Mouse (Mus musculus): ENCODE results near the gene Nek6. TPM values are rescaled to one million over a fixed set of nuclear protein-coding genes. Genes with fewer than 3 reads are reported as not detected.

Nek6 gene
- polyA plus RNA-seq, 1 experiment from 2014 or later = 55.0 TPM

DNA sequence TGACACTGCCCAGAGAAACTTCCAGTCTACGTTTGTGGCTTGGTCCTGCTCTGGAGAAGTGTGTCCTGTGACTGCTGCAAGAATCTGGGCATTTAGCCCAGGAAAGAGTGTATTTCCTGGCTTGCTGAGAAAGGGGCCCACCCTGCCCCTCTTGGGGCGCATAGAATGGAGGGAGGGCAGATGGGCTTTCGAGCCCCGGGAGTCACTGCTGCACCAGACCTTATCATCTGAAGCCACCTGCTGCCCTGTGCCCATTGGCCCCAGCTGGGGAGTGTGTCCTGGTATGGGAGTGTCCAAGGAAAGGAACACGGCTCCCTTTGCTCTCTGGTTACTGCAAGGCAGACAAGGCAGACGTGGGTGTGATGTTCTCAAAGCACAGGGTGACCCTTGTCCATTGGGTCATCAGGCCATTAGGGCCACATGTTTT lies 19.5 kb downstream of the Nek6 start:
- Histone ChIP-seq H3K27ac (no peak overlapping the region), H3K9me3 (ENCODE audit: control insufficient read depth, low read length) (no peaks in the 10 kb centered on the region), H3K4me1 (replicated peaks; ENCODE audit: control insufficient read depth, insufficient read depth, low read length) (peaks cover 31% of the 10 kb centered on the region), H3K36me3 (replicated peaks; ENCODE audit: control insufficient read depth, insufficient read depth) (no peaks in the 10 kb centered on the region), H3K4me3 (replicated peaks; ENCODE audit: low read length) (no peak overlapping the region), H3K27me3 (ENCODE audit: control insufficient read depth, insufficient read depth, low read length) (no peaks in the 10 kb centered on the region), H3K4me2 (replicated peaks) (no peak overlapping the region), H3K9ac (no peak overlapping the region)
- ATAC-seq (ENCODE audit: low FRiP score) (no peak), DNase-seq (ENCODE audit: low spot score) (no peak)
- 31% methylated on average over 6 of the region's 6 CpGs for WGBS

- H3K4me3 ChIP-seq (replicated peaks; ENCODE audit: low read length) = no peak overlapping the region
- 70% methylated on average over 6 of the region's 6 CpGs for WGBS
- ATAC-seq (ENCODE audit: low FRiP score) = no peak
- no peak overlapping the region for H3K9ac ChIP-seq
- H3K4me1 ChIP-seq (replicated peaks; ENCODE audit: control insufficient read depth, insufficient read depth, low read length) = peaks cover 46% of the 10 kb centered on the region
- no peak for DNase-seq (ENCODE audit: low spot score)
- no peak overlapping the region for H3K4me2 ChIP-seq (replicated peaks)
- no peaks in the 10 kb centered on the region for H3K27me3 ChIP-seq (ENCODE audit: control insufficient read depth, insufficient read depth, low read length)
- H3K36me3 ChIP-seq (replicated peaks; ENCODE audit: control insufficient read depth, insufficient read depth) = no peaks in the 10 kb centered on the region
- H3K27ac ChIP-seq = no peak overlapping the region
- H3K9me3 ChIP-seq (ENCODE audit: control insufficient read depth, low read length) = no peaks in the 10 kb centered on the region
These were observed 21.9 kb downstream of the Nek6 start for GRCm38 (mm10) chr2:38533322-38533721.

GRCm38 (mm10) chr2:38533767-38534166 lies 22.3 kb downstream of the Nek6 start:
- Histone ChIP-seq H3K4me1 (replicated peaks; ENCODE audit: control insufficient read depth, insufficient read depth, low read length) (peaks cover 46% of the 10 kb centered on the region), H3K27me3 (ENCODE audit: control insufficient read depth, insufficient read depth, low read length) (no peaks in the 10 kb centered on the region), H3K9me3 (ENCODE audit: control insufficient read depth, low read length) (no peaks in the 10 kb centered on the region), H3K4me2 (replicated peaks) (no peak overlapping the region), H3K9ac (no peak overlapping the region), H3K27ac (no peak overlapping the region), H3K4me3 (replicated peaks; ENCODE audit: low read length) (no peak overlapping the region), H3K36me3 (replicated peaks; ENCODE audit: control insufficient read depth, insufficient read depth) (no peaks in the 10 kb centered on the region)
- ATAC-seq (ENCODE audit: low FRiP score) (no peak), DNase-seq (ENCODE audit: low spot score) (no peak)
- 62% methylated on average over 6 of the region's 6 CpGs for WGBS

- Histone ChIP-seq H3K9me3 (ENCODE audit: control insufficient read depth, low read length) (no peaks in the 10 kb centered on the region), H3K4me1 (replicated peaks; ENCODE audit: control insufficient read depth, insufficient read depth, low read length) (peaks cover 46% of the 10 kb centered on the region), H3K4me3 (replicated peaks; ENCODE audit: low read length) (no peak overlapping the region), H3K36me3 (replicated peaks; ENCODE audit: control insufficient read depth, insufficient read depth) (no peaks in the 10 kb centered on the region), H3K27me3 (ENCODE audit: control insufficient read depth, insufficient read depth, low read length) (no peaks in the 10 kb centered on the region), H3K4me2 (replicated peaks) (no peak overlapping the region), H3K27ac (no peak overlapping the region), H3K9ac (no peak overlapping the region)
- 92% methylated on average over 5 of the region's 5 CpGs for WGBS
- no peak for DNase-seq (ENCODE audit: low spot score)
- ATAC-seq (ENCODE audit: low FRiP score) = no peak
These were observed 22.9 kb downstream of the Nek6 start for GRCm38 (mm10) chr2:38534241-38534940.

DNA sequence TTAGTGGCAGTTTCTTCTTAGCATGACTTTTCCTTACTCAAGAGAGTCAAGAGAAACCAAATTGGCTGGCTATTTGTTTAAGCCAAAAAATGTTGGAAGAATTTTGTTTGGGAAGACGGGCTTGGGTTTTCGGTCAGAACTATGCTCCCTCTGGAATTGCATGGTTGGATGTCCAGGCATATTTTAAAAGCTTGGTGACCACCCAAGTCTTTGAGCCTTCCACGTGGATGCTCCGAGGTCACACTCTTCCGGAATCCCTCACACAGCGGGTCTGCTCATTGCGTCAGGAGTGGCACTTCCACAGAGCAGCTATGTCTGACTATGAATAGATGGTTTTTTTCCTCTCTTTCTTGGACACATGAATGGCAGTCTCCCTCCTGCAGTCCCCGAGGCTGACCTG lies 23.6 kb downstream of the Nek6 start:
- peaks cover 48% of the 10 kb centered on the region for H3K4me1 ChIP-seq (replicated peaks; ENCODE audit: control insufficient read depth, insufficient read depth, low read length)
- no peak overlapping the region for H3K4me3 ChIP-seq (replicated peaks; ENCODE audit: low read length)
- no peak overlapping the region for H3K4me2 ChIP-seq (replicated peaks)
- no peaks in the 10 kb centered on the region for H3K9me3 ChIP-seq (ENCODE audit: control insufficient read depth, low read length)
- DNase-seq (ENCODE audit: low spot score) (no peak), ATAC-seq (ENCODE audit: low FRiP score) (no peak)
- no peak overlapping the region for H3K9ac ChIP-seq
- WGBS = 46% methylated on average over 8 of the region's 8 CpGs
- no peaks in the 10 kb centered on the region for H3K36me3 ChIP-seq (replicated peaks; ENCODE audit: control insufficient read depth, insufficient read depth)
- H3K27ac ChIP-seq = no peak overlapping the region
- no peaks in the 10 kb centered on the region for H3K27me3 ChIP-seq (ENCODE audit: control insufficient read depth, insufficient read depth, low read length)

- Histone ChIP-seq H3K36me3 (replicated peaks; ENCODE audit: control insufficient read depth, insufficient read depth) (no peaks in the 10 kb centered on the region), H3K9ac (no peak overlapping the region), H3K4me3 (replicated peaks; ENCODE audit: low read length) (no peak overlapping the region), H3K27ac (no peak overlapping the region), H3K27me3 (ENCODE audit: control insufficient read depth, insufficient read depth, low read length) (no peaks in the 10 kb centered on the region), H3K4me2 (replicated peaks) (no peak overlapping the region), H3K9me3 (ENCODE audit: control insufficient read depth, low read length) (no peaks in the 10 kb centered on the region), H3K4me1 (replicated peaks; ENCODE audit: control insufficient read depth, insufficient read depth, low read length) (peaks cover 47% of the 10 kb centered on the region)
- no peak for ATAC-seq (ENCODE audit: low FRiP score)
- WGBS = 68% methylated on average over 14 of the region's 14 CpGs
- no peak for DNase-seq (ENCODE audit: low spot score)
These were observed 24.2 kb downstream of the Nek6 start for GRCm38 (mm10) chr2:38535521-38536220.

DNA sequence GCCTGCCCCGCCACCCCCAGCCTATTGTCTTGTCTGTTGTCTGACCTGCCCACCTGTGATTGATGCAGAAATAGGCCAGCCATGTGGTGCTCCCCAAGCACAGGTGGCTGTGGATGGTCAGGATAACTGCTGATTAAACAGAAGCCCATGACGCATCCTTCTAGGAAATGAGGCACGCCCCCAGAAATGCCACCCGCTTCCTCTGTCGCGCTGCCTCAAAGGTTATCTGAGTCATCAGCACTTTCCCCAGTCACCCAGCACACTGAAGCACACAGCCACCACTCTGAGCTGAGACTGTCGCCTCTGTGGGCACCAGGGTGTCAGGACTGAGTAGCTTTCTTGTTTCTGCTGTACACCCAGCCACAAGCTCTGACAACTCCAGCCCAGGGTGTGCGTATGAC lies 24.9 kb downstream of the Nek6 start:
- no peak for ATAC-seq (ENCODE audit: low FRiP score)
- WGBS = 62% methylated on average over 8 of the region's 8 CpGs
- no peak overlapping the region for H3K4me3 ChIP-seq (replicated peaks; ENCODE audit: low read length)
- peaks cover 40% of the 10 kb centered on the region for H3K4me1 ChIP-seq (replicated peaks; ENCODE audit: control insufficient read depth, insufficient read depth, low read length)
- no peak overlapping the region for H3K27ac ChIP-seq
- H3K27me3 ChIP-seq (ENCODE audit: control insufficient read depth, insufficient read depth, low read length) = no peaks in the 10 kb centered on the region
- no peak overlapping the region for H3K4me2 ChIP-seq (replicated peaks)
- DNase-seq (ENCODE audit: low spot score) = no peak
- no peak overlapping the region for H3K9ac ChIP-seq
- no peaks in the 10 kb centered on the region for H3K9me3 ChIP-seq (ENCODE audit: control insufficient read depth, low read length)
- H3K36me3 ChIP-seq (replicated peaks; ENCODE audit: control insufficient read depth, insufficient read depth) = no peaks in the 10 kb centered on the region

GRCm38 (mm10) chr2:38539677-38540076 lies 28.2 kb downstream of the Nek6 start:
- no peaks in the 10 kb centered on the region for H3K36me3 ChIP-seq (replicated peaks; ENCODE audit: control insufficient read depth, insufficient read depth)
- H3K9me3 ChIP-seq (ENCODE audit: control insufficient read depth, low read length) = no peaks in the 10 kb centered on the region
- H3K4me3 ChIP-seq (replicated peaks; ENCODE audit: low read length) = no peak overlapping the region
- H3K4me1 ChIP-seq (replicated peaks; ENCODE audit: control insufficient read depth, insufficient read depth, low read length) = peaks cover 35% of the 10 kb centered on the region
- ATAC-seq (ENCODE audit: low FRiP score) (peak; percentile 61; the same call in 1 of the 2 replicates), DNase-seq (ENCODE audit: low spot score) (no peak)
- no peaks in the 10 kb centered on the region for H3K27me3 ChIP-seq (ENCODE audit: control insufficient read depth, insufficient read depth, low read length)
- H3K4me2 ChIP-seq (replicated peaks) = no peak overlapping the region
- H3K9ac ChIP-seq = no peak overlapping the region
- H3K27ac ChIP-seq = no peak overlapping the region
- WGBS = 52% methylated on average over 9 of the region's 9 CpGs

GRCm38 (mm10) chr2:38540666-38541065 lies 29.2 kb downstream of the Nek6 start:
- no peak for ATAC-seq (ENCODE audit: low FRiP score)
- peaks cover 29% of the 10 kb centered on the region for H3K4me1 ChIP-seq (replicated peaks; ENCODE audit: control insufficient read depth, insufficient read depth, low read length)
- H3K9me3 ChIP-seq (ENCODE audit: control insufficient read depth, low read length) = no peaks in the 10 kb centered on the region
- H3K4me2 ChIP-seq (replicated peaks) = no peak overlapping the region
- 80% methylated on average over 6 of the region's 6 CpGs for WGBS
- DNase-seq (ENCODE audit: low spot score) = no peak
- no peak overlapping the region for H3K9ac ChIP-seq
- H3K27me3 ChIP-seq (ENCODE audit: control insufficient read depth, insufficient read depth, low read length) = no peaks in the 10 kb centered on the region
- no peak overlapping the region for H3K4me3 ChIP-seq (replicated peaks; ENCODE audit: low read length)
- no peak overlapping the region for H3K27ac ChIP-seq
- H3K36me3 ChIP-seq (replicated peaks; ENCODE audit: control insufficient read depth, insufficient read depth) = no peaks in the 10 kb centered on the region
